Mouse (Mus musculus) kidney, adult 9 months (tissue): Measurements from ENCODE around the gene Vps53.
A peak's percentile ranks its signal among the peaks of the same experiment; 100 is the strongest.
"Not testable (repeated sequence)": the region's sequence is repeated elsewhere in the genome, so short reads cannot be mapped to it uniquely, and the experiment has no call there.

ENCODE experiments used
- DNase-seq: peaks from one replicate; pipeline ENCODE4 v3.0.0; 2022

The Vps53 gene

DNA sequence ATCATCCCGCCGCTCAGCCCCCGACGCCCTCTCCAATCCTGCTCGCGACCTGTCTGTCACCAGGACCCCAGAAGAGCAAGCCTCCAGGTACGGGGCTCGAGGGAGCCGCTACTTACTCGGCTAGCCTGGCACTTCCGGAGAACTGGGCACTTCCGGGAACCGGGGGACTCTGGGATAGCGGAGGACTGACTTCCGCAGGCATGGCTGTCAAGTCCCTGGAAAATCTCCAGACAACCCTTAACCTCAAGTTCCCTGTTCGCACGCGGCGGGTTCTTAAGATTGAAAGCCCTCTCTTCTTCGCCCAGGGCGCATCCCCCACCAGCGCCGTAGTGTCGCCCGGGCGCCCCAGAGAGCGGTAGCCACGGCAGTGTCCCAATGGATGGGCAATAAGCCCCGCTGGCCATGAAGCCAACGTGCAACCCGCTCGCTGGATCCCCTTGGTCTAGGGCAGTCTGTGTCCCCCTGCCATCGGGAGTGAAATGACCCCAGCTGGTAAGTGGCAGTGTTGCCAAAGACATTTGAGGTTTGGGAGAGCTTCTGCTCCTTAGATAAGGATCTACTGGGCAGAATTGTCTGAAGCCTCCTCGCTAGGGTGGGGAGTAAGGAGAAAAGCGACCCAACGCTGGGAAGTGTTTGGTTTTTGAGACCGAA is at the start of gene Vps53, which contains the start of gene Fam57a:
TSS of gene Vps53 (minus strand) at position 153 of the 651 bp plus-strand sequence.
TSS of gene Fam57a (plus strand) at position 177 of the 651 bp plus-strand sequence.
- DNase-seq: peak; percentile 95

DNA sequence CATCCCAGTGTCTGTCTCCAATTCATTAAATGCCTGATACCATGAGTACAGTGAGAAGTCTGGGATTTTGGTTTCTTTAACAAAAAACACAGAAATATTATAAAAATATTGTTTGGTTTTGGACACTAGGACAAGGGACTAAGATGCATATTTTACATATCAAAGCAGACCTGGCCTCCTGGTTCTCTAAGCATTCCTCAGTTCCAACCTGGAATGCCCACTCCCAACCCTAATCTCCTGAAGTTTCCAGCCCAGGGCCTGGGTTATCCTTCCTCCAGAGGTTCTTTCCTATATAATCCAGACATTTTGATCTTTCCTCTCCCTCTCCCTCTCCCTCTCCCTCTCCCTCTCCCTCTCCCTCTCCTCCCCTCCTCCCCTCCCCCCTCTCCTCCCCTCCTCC is 45.6 kb upstream of the Vps53 start:
- no peak for DNase-seq

DNA sequence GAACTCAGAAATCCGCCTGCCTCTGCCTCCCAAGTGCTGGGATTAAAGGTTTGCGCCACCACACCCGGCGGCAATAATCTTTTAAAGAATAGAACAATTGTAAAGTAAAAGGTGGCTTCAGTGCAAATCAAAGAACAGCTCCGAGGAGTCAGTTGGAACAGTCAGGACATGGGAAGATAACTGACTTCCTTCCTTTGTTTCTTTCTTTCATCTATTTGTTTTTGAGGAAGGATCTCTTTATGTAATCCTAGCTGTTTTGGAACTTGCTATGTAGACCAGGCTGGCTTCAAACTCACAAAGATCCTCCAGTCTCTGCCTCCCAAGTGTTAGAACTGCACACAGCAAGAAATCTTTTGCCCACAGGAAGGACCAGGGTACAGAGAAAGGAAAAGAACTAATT is 45.2 kb upstream of the Vps53 start:
- no peak for DNase-seq

DNA sequence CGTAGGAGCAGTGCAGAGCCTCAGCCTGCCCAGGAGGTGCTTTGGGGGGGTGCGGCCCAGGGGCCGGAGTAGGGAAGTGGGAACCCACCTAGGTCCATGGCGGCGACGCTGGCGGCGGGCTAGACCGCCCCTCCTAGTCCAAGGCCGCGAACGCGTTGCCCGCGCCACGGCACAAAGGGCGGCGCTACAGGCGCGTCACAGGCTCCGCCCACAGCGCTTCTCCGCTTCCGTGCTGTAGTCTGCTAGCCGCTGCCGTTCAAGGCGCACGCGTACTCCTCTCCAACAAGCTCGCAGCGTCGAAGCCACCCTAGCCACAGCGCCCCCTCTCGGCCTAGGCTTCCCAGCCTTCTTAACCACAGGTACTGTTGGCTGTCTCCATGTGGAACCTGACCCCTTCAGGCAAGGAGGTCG is 37.9 kb upstream of the Vps53 start, which contains the start of the genes Dbil5 and Gemin4:
TSS of gene Dbil5 (plus strand) at position 219 of the 411 bp plus-strand sequence.
TSS of gene Gemin4 (minus strand) at position 275 of the 411 bp plus-strand sequence.
- peak; percentile 97 for DNase-seq

DNA sequence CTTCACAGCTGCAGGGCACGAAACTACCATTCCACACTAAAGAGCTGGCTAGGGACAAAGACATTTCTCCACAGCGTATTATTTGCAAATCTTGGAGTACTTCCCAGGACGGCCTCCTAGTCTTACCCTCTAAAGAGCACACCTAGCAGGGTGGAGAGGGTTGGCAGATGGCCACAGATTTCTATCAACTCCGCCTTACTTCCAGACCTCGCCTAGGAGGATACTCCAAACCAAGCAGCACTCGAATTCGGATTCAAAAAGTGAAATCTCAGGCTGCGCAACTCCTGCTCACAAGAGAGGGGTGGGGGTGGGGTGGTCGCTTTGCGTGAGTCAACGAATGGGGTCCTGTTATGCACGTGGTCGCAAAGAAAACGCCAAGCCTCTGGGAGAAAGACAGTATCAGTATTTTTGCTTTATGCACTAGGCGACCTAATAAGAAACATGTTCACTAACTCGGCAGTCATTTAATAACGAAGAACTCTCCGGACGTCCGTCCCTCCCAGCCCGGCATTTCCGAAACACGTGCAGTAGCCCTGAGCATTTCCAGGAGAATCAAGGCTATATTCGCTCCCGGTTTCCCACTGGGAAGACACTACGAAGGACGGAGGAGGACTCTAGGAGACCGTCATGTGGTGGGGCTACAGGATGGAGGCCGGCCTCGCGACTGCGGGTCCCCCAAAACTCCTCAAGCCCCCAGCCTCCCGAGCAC is 37.4 kb upstream of the Vps53 start:
- DNase-seq: peak; percentile 64

DNA sequence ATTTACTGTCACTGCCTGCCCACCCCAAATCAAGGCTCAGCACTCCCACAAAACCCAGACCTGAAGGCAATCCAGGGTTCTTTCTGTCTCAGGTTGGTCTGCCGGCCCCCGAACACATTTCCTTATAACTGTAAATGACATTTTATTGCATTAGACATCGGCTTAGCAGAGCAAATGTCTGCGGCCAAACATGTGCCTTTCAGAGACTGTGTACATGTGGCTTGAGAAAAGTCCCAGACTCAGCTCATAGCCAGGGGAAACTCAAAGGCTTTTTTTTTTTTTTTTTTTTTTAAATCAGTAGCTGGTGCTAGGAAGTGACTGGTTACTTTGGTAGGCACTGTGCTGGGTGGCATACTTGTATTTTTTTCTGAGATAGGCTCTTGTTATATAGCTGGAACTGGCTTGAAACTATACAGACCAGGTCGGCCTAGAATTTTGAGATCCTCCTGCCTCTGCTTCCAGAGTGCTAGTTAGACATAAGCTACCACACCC is 36.6 kb upstream of the Vps53 start:
- no peak for DNase-seq

DNA sequence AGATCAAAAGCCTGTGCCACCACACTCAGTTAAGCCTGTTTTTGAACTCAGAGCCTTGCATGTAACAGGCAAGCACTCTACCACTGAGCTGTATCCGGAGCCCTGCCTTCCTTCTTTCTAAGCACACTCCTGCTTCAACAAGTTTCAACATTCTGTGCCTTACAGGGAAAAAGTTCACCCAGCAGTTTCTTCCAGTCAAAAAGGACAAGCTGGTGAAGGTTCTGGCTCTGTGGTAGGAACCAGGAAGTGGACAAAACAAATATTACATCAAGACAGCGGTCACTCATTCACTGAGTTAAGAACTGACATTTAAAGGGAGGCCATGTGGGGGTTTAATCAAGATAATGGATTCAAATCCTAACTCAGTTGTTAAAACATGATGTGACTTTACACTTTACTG is 35.6 kb upstream of the Vps53 start:
- no peak for DNase-seq

DNA sequence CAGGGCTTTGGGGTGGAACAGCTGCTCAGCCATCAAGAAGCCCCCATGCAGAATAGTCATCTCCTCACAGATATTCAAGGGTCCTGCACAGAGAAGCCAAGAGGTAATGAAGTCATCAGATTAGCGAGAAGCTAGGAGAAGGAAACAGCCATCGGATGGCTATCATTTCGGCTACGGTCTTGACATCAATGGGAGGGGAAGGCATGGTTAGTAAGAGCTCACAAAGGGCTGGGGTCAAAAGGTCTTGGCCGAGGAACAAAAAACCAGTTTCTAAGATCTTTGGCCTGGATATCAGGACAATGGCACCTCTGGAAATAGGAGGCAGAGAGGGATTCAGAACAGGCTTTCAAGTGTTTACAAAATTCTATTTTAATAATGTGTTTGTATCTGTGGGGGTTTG is 34.4 kb upstream of the Vps53 start:
- DNase-seq: no peak

DNA sequence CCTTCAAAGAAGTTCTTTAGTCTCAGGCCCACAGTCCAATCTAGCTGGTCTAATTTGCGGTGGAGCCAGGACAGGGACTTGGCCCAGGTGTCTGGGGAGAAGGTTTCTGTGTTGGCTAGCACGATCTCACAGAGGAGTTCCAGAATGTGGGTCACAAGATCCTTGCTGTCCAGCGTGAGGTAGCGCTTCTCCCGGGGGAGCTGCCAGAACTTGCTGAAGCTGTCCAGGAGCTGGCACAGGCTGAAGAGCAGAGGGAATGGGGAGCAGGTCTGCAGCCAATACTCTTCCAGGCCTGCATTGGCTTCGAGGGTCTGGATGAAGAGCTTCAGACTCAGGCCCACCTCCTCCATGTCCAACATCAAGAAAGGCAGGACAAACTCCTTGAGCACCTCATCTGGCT is 32.1 kb upstream of the Vps53 start:
- DNase-seq: not testable (repeated sequence)

DNA sequence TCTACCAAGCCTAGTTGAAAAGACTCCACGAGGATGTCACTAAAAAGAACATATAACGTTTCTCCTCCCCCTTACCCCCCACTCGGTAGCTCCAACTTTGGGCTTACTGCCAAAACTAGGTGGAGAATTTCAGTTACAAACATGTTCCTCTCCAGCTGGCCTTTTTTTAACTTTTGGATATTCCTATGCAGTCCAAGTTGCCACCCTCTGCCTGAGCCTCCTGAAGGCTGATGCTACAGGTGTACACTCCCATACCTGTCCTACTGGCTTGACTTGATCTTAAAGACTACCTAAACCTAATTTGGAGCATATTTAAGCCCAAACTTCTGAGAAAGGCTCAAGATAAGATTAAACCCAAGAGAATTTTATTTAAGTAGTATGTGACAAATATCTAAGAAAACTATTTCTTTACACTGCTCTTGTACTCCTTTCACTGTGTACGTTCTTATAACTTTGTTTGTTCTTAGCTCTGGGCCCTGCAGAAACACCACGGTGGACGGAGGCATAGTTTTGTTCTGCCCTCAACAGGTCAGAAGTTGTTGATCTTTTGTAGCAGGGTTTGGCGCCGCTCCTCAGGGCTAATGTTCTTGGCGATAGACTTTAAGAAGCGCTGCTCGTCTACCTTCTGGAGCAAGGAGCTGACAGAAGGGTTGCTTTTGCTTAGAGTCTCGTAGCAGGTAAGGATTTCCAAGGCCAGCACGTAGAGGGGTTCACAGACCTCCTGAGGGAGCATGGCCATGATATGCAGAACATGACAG is 31.0 kb upstream of the Vps53 start:
- no peak for DNase-seq

DNA sequence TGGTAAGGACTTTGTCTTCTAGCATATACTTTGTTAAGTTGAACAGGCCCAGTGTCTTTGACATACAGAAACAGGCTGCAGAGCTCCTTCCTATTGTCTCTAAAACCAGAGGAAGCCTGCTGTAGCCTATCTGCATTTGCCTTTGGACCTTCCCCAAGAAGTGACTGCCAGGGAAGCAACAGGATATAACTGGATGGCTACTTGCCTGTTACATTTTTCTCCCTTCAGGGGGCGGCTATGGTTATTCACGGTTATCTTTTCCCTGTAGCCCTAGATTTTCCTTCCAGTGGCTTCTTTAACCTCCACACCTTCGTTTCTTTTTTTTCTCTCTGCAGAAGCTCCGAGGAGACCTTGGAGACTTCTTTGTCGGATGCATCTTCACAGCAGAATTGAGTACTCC is 27.3 kb upstream of the Vps53 start:
- no peak for DNase-seq

DNA sequence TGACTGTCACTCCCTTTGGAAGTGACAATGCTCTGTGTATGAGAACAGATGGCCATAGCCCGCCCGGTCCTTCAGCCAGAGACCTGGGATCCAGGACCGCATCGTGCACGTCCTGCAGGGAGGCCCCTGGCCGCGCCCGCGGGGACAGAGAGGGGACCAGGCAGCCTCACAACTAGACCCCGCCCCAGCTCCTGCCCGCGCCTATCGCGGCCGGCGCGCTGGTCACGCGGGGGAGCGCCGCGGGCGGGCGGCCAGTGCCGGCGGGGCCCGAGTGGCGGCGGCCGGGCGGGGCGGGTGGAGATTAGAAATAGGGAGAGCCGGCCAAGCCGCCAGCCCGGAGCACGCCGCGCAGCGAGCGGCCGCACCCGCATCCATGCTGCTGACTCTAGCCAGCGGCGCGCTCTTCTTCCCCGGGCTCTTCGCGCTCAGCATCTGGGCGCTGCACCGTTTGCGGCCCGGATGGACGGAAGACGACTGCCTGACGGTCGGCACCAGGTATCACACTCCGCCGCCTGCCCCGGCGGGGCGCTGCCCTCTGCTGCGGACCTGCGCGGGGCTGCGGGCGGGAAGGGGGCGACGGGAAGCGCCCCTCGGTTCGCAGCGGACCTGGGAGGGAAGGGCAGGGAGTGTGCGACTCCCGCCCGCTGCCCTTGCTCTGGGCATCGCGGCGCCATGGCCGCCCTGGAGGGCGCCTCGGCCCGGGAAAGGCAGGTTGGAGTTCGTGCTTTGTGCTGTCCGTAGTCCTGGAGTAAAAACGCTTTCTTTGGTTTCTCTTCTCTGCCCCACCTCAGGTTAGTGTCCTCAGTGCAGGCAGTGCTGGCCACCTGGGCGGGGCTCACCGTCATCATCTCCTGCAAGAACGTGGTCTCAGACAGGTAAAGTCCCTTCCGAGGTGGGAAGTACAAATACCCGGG is 22.6 kb upstream of the Vps53 start:
- DNase-seq: peak; percentile 80

DNA sequence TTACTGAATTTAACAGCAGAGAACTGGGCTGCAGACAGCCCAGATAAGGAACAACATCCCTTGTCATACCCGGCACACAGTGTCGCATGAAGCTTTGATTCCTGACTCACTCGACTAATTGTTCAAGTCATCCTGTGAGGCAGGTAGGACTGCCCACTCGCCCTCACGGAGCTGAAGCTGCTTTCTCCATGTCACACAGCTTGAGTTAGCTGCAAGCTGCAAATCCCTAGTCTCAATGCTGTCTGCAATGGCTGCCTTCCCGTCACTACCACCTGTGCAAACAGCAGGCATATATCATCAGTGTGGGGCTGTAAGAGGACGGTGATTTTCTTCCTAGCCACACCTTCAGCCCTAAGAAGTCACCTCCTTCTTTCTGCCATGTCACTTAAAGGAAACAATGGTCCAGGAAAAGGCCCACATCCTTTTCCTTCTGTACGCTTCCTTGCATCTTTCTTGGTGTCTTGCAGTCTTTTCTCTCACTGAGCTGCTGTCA is 17.6 kb upstream of the Vps53 start:
- no peak for DNase-seq

DNA sequence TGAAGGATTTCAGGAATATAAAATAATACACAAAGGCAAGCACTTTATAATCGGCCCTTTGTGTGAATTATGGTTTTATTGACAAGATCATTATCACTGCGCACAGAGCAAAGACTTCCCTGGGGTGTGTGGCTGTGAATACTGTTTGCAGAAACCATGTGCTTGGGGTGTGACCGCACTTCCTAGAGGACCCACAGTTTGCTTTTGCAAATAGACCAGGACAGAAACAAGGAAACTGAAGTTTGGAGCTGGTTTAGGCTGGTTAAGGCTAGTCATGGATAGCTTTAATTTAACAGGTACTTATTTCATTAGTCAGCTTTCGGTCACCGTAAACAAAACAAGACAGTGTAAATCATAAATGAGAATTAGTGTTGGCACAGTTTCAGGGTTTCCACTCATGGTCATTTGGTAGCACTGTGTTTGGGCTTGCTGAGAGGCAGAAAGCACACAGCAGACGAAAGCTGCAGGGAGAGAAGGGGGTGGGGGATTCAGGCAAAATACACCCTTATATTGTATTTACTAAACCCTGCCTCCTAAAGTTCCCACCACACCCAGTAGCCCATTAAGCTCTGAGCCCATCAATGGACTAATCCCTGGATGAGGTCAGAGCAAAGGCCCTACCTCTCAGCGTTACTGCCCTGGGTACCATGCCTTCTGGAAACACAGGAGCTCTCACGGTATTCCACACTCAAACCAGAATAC is 17.0 kb upstream of the Vps53 start:
- peak; percentile 35 for DNase-seq

DNA sequence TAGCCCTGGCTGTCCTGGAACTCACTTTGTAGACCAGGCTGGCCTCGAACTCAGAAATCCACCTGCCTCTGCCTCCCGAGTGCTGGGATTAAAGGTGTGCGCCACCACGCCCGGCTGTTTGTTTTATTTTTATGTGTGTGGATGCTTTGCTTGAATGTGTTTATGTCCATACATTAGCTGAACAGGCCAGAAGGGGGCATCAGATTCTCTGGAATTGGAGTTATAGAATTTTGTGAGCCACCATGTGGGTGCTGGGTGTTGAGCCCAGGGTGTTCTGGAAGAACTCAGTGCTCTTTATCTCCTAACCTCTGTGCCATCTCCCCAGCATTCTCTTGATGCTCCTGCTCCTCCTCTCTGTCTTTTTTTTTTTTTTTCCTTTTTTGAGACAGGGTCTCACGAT is 7.5 kb upstream of the Vps53 start:
- DNase-seq: no peak

DNA sequence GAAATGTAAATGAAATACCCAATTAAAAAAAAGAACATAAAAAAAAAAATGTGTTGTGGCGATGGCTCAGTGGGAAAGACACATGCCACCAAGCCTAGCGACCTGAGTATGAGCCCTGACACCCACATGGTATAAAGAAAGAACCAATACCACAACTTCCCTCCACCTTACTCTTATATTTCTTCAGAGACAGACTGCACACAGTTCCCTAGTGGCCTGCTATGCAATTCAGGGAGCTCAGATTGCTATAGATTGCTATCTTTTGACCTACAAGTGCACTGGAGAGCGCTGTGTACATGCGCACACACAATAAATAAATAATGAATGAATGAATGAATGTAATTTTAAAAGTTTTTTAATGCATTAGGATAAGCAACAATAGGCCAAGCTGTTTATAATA is 4.3 kb upstream of the Vps53 start:
- DNase-seq: no peak

DNA sequence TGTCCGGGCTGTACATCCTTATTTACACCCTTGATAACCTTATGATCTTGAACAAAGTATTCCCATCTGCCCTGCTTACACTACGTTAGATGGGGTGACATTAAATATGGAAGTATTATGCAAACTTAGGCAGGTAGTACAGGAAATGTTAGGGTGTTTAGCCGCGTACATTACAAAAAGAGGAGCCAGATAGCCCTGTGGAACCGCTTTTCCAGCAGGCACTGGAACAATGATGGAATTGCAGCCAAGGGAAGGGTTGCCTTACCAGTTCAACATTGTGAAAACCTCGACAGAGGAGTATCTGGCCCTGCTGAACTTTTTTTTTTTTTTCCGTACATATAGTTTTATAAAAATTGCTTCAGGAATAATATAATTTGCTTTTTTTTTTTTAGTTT is 696 bp upstream of the Vps53 start:
- DNase-seq: no peak

DNA sequence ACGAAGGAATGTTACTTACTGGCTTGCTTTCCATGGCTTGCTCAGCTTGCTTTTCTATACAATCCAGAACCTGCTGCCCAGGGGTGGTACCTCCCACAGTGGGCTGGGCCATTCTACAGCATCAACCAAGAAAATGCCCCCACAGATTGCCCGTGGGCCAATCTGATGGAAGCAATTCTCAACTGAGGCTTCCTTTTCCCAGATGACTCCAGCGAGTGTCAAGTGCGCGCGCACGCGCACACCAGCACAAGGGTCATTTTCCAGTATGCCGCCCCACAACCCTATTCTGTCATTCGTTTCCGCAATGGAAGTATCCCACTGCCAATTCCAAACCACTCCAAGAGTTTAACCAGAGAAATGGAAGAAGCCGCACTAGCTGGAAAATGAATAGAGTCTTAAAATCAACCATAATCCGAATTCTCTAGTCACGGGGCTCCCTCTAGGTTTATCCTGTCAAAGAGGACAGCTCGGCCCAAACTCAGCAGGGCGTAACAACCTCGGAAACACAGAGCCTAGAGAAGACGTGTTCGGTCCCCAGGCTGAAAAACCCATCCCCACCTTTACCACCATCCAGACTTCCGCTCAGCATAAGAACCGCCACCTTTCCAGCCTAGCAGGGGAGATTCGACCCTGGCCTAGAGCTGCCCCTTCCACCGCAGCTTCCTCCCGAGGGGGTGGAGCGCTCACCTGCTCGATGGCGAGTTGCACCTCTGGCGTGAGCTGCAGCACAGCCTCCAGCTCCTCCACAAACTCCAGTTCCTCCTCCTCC is 537 bp downstream of the Vps53 start:
- DNase-seq: peak; percentile 54

DNA sequence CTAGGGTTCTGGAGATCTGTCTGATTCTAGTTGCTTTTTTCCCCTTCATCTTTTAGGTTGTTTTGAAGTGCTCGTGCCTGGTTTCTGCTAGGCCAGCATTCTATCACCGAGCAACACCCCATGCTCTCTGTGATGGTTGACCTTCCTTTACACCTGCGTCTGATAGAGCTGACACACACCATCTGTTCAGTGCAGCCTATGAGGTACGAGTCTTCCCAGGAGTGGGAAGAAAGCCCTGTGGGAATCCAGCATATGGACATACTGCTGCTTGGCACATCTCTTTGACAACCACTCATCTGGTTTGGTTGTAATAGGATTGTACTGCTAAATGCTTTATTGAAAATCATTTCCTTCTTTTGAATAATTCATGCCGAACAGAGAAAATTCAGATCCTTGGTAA is 9.2 kb downstream of the Vps53 start:
- DNase-seq: no peak

DNA sequence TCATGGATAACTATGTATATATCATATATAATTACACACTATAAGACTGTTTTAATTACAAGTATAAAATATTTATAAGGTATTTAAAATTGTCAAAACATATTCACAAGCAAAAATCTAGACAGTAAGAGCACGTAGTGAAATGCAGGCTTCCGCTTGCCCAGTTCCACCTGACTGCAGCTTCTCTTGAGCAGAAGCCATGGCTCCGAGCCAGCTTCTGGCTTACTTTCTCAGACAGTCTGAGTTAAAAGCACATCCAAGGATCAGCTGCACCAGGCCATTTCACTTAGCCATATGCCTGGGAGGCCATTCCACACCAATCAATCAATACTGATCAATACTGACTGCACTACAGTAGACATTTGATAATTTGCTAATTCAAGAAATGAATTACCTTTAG is 10.5 kb downstream of the Vps53 start:
- peak; percentile 80 for DNase-seq
